Mouse (Mus musculus): Measurements from ENCODE around the gene Nampt. TPM values are rescaled to one million over a fixed set of nuclear protein-coding genes. Genes with fewer than 3 reads are reported as not detected.

Nampt gene
- polyA plus RNA-seq, 1 experiment: 147 TPM

GRCm38 (mm10) chr12:32822066-32822465 is 2.7 kb downstream of the Nampt start:
- Histone ChIP-seq H3K9ac (ENCODE audit: low read depth, poor library complexity, severe bottlenecking) (peak overlapping the region; percentile 86), H3K27me3 (ENCODE audit: control insufficient read depth, insufficient read depth, low read length, poor library complexity, severe bottlenecking) (no peaks in the 10 kb centered on the region), H3K36me3 (ENCODE audit: control insufficient read depth, insufficient read depth, low read length, poor library complexity, severe bottlenecking) (peaks cover 12% of the 10 kb centered on the region; the same call in 1 of the 2 replicates), H3K4me1 (ENCODE audit: control insufficient read depth, insufficient read depth, low read length) (peaks cover 1% of the 10 kb centered on the region), H3K27ac (ENCODE audit: insufficient read depth, low read length) (no peak overlapping the region), H3K4me3 (ENCODE audit: low read depth, low read length) (peak overlapping the region; percentile 66), H3K9me3 (replicated peaks; ENCODE audit: control insufficient read depth, insufficient read depth, low read length, poor library complexity, severe bottlenecking) (no peaks in the 10 kb centered on the region)
- TF ChIP-seq POLR2A (IDR thresholded peaks at IDR 0.05; ENCODE audit: insufficient read depth, low read length): no peak

DNA sequence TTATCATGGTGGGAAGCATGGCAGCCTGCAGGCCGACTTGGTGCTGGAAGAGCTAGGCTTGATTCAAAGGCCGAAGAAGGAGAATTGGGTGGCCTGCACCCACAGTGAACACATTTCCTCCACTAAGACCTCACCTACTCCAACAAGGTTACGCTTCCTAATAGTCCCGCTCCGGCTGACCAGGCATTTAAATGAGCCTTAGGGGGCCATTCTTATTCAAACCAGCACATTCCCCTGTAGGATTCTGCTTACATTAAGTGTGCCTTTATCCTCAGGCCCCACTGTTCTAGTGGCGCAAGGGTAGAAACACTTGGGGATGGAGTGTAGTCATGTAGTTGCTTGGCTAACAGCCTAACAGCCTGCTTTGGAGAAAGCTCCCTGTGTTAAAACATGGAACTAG is 5.2 kb downstream of the Nampt start:
- H3K9ac ChIP-seq (ENCODE audit: low read depth, poor library complexity, severe bottlenecking): no peak overlapping the region
- peak overlapping the region; percentile 85 for H3K27ac ChIP-seq (ENCODE audit: insufficient read depth, low read length)
- peaks cover 1% of the 10 kb centered on the region for H3K4me1 ChIP-seq (ENCODE audit: control insufficient read depth, insufficient read depth, low read length)
- TF ChIP-seq CTCF (IDR thresholded peaks at IDR 0.05; ENCODE audit: low read depth, low read length): no peak
- no peak for TF ChIP-seq POLR2A (IDR thresholded peaks at IDR 0.05; ENCODE audit: insufficient read depth, low read length)
- 0 out of 2 replicates have a peak, but pooled peaks have one; percentile 17 for TF ChIP-seq EP300 (IDR thresholded peaks at IDR 0.05; ENCODE audit: insufficient read depth, low read depth, low read length)
- no peaks in the 10 kb centered on the region for H3K9me3 ChIP-seq (replicated peaks; ENCODE audit: control insufficient read depth, insufficient read depth, low read length, poor library complexity, severe bottlenecking)
- H3K4me3 ChIP-seq (ENCODE audit: low read depth, low read length): peak overlapping the region; percentile 48
- no peaks in the 10 kb centered on the region for H3K27me3 ChIP-seq (ENCODE audit: control insufficient read depth, insufficient read depth, low read length, poor library complexity, severe bottlenecking)
- peaks cover 27% of the 10 kb centered on the region for H3K36me3 ChIP-seq (ENCODE audit: control insufficient read depth, insufficient read depth, low read length, poor library complexity, severe bottlenecking)

- H3K36me3 ChIP-seq (ENCODE audit: control insufficient read depth, insufficient read depth, low read length, poor library complexity, severe bottlenecking): peaks cover 33% of the 10 kb centered on the region
- H3K27me3 ChIP-seq (ENCODE audit: control insufficient read depth, insufficient read depth, low read length, poor library complexity, severe bottlenecking): no peaks in the 10 kb centered on the region
Observed at GRCm38 (mm10) chr12:32826971-32827370, 7.6 kb downstream of the Nampt start.

DNA sequence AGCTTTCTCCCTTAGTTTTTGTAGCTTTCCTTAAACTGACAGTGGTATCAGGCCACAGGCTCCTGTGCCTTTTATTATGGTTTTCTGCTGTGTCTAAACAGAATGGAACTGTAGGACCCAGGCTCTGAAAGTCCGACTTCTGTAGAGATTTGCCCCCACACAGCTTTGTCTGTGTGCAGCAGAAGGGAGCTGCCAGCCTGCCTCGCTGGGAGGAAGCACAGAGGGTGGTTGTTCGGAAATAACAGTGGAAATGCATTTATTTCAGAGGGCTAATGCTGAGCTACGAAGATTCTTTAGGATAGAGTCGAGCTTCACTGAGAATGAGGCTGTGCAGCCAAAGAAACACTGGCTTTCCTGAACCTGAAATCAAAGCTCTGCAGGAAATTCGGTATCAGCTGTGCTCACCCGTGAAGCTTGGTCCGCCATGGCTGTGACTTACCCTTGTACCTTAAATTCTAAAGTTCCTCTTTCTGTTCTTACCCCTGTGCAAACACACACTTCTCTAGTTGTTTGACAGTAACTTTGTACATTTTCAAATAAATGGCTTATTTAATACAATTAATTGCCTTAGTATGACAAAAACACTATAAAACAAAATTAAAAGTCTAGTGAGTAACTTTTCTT is 8.9 kb downstream of the Nampt start:
- no peak overlapping the region for H3K4me3 ChIP-seq (ENCODE audit: low read depth, low read length)
- no peak overlapping the region for H3K9ac ChIP-seq (ENCODE audit: low read depth, poor library complexity, severe bottlenecking)
- no peaks in the 10 kb centered on the region for H3K9me3 ChIP-seq (replicated peaks; ENCODE audit: control insufficient read depth, insufficient read depth, low read length, poor library complexity, severe bottlenecking)
- peaks cover 1% of the 10 kb centered on the region for H3K4me1 ChIP-seq (ENCODE audit: control insufficient read depth, insufficient read depth, low read length)
- peaks cover 38% of the 10 kb centered on the region for H3K36me3 ChIP-seq (ENCODE audit: control insufficient read depth, insufficient read depth, low read length, poor library complexity, severe bottlenecking)
- no peak overlapping the region for H3K27ac ChIP-seq (ENCODE audit: insufficient read depth, low read length)
- TF ChIP-seq EP300 (IDR thresholded peaks at IDR 0.05; ENCODE audit: insufficient read depth, low read depth, low read length) (no peak), POLR2A (IDR thresholded peaks at IDR 0.05; ENCODE audit: insufficient read depth, low read length) (no peak), CTCF (IDR thresholded peaks at IDR 0.05; ENCODE audit: low read depth, low read length) (no peak)
- H3K27me3 ChIP-seq (ENCODE audit: control insufficient read depth, insufficient read depth, low read length, poor library complexity, severe bottlenecking): no peaks in the 10 kb centered on the region

More at GRCm38 (mm10) chr12:32826971-32827370, 7.6 kb downstream of the Nampt start:
- TF ChIP-seq POLR2A (IDR thresholded peaks at IDR 0.05; ENCODE audit: insufficient read depth, low read length) (no peak), CTCF (IDR thresholded peaks at IDR 0.05; ENCODE audit: low read depth, low read length) (peak; percentile 58), EP300 (IDR thresholded peaks at IDR 0.05; ENCODE audit: insufficient read depth, low read depth, low read length) (no peak)
- Histone ChIP-seq H3K9me3 (replicated peaks; ENCODE audit: control insufficient read depth, insufficient read depth, low read length, poor library complexity, severe bottlenecking) (no peaks in the 10 kb centered on the region), H3K27ac (ENCODE audit: insufficient read depth, low read length) (no peak overlapping the region), H3K4me1 (ENCODE audit: control insufficient read depth, insufficient read depth, low read length) (peaks cover 1% of the 10 kb centered on the region), H3K4me3 (ENCODE audit: low read depth, low read length) (no peak overlapping the region), H3K9ac (ENCODE audit: low read depth, poor library complexity, severe bottlenecking) (no peak overlapping the region)

- TF ChIP-seq EP300 (IDR thresholded peaks at IDR 0.05; ENCODE audit: insufficient read depth, low read depth, low read length) (no peak), CTCF (IDR thresholded peaks at IDR 0.05; ENCODE audit: low read depth, low read length) (no peak), POLR2A (IDR thresholded peaks at IDR 0.05; ENCODE audit: insufficient read depth, low read length) (no peak)
- Histone ChIP-seq H3K27me3 (ENCODE audit: control insufficient read depth, insufficient read depth, low read length, poor library complexity, severe bottlenecking) (no peaks in the 10 kb centered on the region), H3K9ac (ENCODE audit: low read depth, poor library complexity, severe bottlenecking) (no peak overlapping the region), H3K27ac (ENCODE audit: insufficient read depth, low read length) (no peak overlapping the region), H3K4me3 (ENCODE audit: low read depth, low read length) (no peak overlapping the region), H3K4me1 (ENCODE audit: control insufficient read depth, insufficient read depth, low read length) (peaks cover 1% of the 10 kb centered on the region), H3K36me3 (ENCODE audit: control insufficient read depth, insufficient read depth, low read length, poor library complexity, severe bottlenecking) (peaks cover 42% of the 10 kb centered on the region), H3K9me3 (replicated peaks; ENCODE audit: control insufficient read depth, insufficient read depth, low read length, poor library complexity, severe bottlenecking) (no peaks in the 10 kb centered on the region; the same call in 1 of the 2 replicates)
Observed at GRCm38 (mm10) chr12:32829321-32830090, 10.2 kb downstream of the Nampt start.

DNA sequence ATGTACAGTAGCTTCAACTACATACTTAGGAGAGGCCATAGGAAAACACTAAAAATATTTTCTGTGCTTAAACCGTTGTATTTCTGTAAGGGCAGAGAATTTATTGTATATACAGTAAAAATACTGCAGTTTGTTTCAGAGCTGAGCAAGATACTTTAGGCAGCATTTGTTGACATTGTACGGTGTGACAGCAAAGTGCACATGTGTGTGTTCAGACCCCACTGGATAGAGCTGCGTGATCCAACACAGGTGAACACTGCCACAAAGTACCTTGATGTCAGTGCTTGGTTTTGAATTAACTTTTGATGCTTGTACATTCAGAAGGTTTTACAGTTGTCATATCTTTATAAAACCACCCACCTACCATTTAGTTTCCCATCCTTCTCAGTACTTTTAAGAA is 12.7 kb downstream of the Nampt start:
- no peak overlapping the region for H3K27ac ChIP-seq (ENCODE audit: insufficient read depth, low read length)
- peaks cover 62% of the 10 kb centered on the region for H3K36me3 ChIP-seq (ENCODE audit: control insufficient read depth, insufficient read depth, low read length, poor library complexity, severe bottlenecking)
- H3K9ac ChIP-seq (ENCODE audit: low read depth, poor library complexity, severe bottlenecking): no peak overlapping the region
- no peaks in the 10 kb centered on the region for H3K27me3 ChIP-seq (ENCODE audit: control insufficient read depth, insufficient read depth, low read length, poor library complexity, severe bottlenecking)
- TF ChIP-seq CTCF (IDR thresholded peaks at IDR 0.05; ENCODE audit: low read depth, low read length) (no peak), EP300 (IDR thresholded peaks at IDR 0.05; ENCODE audit: insufficient read depth, low read depth, low read length) (no peak), POLR2A (IDR thresholded peaks at IDR 0.05; ENCODE audit: insufficient read depth, low read length) (no peak)
- no peak overlapping the region for H3K4me3 ChIP-seq (ENCODE audit: low read depth, low read length)
- H3K9me3 ChIP-seq (replicated peaks; ENCODE audit: control insufficient read depth, insufficient read depth, low read length, poor library complexity, severe bottlenecking): no peaks in the 10 kb centered on the region; the same call in 1 of the 2 replicates
- no peaks in the 10 kb centered on the region for H3K4me1 ChIP-seq (ENCODE audit: control insufficient read depth, insufficient read depth, low read length)
